Mouse (Mus musculus): ENCODE results near the gene Mafk.

DNA sequence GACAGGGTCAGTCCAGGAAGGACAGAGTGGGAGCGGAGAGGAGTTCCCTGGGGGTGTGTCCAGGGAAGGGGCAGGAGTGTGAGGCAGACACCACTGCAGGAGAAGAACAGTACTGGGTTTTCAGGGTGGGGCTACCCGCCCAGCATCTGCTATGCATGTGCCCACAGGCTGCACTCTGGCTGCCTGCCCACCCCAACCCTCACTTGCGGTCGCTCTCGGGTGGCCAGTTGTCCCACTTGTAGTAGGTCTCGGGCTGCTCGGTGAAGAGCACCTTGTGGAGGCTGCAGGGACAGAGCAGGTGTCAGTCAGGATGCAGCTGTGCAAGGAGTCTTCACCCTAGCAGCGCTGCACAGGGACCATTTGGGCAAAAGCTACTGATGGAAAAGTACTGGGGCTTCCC, 23.1 kb upstream of the Mafk start:
- TF ChIP-seq GATA1 (IDR thresholded peaks at IDR 0.05; ENCODE audit: low read length) (no peak), TAL1 (IDR thresholded peaks at IDR 0.05; ENCODE audit: low read length) (no peak)

All from erythroblast, embryonic 14.5 days (primary cell).